Mouse (Mus musculus) adipocyte (in vitro differentiated cells): Measurements from ENCODE around the gene Cdsn.
A peak's percentile ranks its signal among the peaks of the same experiment; 100 is the strongest.
"Not testable (repeated sequence)": the region's sequence is repeated elsewhere in the genome, so short reads cannot be mapped to it uniquely, and the experiment has no call there.

Experiments used
- DNase-seq: peaks from one replicate; pipeline ENCODE4 v3.0.0-alpha.2; 2016; ENCODE audit warnings: low spot score

The Cdsn gene

GRCm38 (mm10) chr17:35551881-35552414 is at the start of gene Cdsn:
Gene Cdsn (plus strand): TSS chr17:35552128.
- peak; percentile 55 for DNase-seq

DNA sequence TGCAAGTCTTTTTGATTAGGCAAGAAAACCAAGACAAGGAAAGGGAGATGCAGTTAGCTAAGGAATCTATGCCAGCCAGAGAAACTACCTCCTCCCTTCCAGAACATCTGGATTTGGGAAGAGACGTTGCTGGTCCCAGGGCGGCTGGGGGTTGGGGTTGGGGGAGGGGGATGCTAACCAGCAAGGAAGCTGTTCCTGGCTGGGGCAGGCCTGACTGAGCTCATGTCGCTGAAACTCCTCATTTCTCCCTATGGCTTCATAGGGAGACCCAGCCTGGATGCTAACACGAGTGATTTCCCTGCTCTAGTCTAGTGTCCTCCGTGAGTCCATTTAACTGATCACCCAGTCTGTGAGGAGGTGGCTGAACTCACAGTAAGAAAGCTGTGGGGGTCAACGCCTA is 49.7 kb upstream of the Cdsn start:
- DNase-seq: no peak

DNA sequence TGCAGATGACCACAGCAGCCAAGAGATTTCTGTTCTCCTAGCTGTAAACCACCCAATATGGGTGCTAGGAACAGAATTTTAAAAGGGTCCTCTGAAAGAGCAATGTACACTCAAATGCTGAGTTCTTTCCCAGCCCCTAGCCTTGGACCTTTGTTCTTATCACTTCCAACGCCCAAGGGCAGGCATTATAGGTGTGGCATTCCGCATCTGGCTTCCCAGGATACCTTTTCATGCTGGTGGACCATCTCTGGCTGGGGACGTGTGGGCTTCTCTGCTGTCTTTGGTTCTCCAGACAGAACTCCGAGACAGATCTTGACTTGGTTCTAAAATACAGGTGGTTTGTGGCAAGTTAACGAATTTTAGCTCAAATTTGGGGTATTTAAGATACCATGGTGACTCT is 49.2 kb upstream of the Cdsn start:
- no peak for DNase-seq

- DNase-seq: no peak
Observed at GRCm38 (mm10) chr17:35503849-35504248, 48.1 kb upstream of the Cdsn start.

- no peak for DNase-seq
Observed at GRCm38 (mm10) chr17:35504628-35505481, 47.1 kb upstream of the Cdsn start.

DNA sequence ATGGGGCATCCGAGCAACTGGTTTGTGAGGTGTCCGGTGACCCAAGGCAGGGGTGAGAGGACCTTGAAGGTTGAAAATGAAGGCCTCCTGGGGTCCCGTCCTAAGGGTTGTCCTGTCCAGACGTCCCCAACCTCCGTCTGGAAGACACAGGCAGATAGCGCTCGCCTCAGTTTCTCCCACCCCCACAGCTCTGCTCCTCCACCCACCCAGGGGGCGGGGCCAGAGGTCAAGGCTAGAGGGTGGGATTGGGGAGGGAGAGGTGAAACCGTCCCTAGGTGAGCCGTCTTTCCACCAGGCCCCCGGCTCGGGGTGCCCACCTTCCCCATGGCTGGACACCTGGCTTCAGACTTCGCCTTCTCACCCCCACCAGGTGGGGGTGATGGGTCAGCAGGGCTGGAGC is 46.2 kb upstream of the Cdsn start, which contains the start of gene Pou5f1:
Gene Pou5f1 (plus strand): TSS at position 243 of the 400 bp plus-strand sequence.
- DNase-seq: no peak

DNA sequence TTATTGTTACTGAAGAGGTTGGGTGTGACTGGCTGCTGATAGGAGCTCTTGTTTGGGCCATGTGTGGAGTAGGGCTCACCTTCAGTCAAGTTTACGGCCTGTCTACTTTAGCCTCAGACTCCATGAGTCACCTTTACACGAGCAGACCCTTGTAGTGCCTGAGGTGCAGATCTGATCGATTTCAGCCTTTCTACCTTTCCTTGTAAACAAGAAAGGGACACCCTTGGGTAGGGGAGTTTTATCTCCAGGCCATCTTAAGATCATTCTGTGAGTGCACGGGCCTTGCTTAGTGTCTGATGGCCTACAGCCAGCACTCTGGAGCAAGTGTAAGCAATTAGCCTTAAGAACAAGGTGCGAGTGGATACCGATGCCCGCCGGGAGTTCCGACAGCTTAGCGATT is 45.0 kb upstream of the Cdsn start:
- no peak for DNase-seq

GRCm38 (mm10) chr17:35507556-35508260 is 44.2 kb upstream of the Cdsn start:
- no peak for DNase-seq

DNA sequence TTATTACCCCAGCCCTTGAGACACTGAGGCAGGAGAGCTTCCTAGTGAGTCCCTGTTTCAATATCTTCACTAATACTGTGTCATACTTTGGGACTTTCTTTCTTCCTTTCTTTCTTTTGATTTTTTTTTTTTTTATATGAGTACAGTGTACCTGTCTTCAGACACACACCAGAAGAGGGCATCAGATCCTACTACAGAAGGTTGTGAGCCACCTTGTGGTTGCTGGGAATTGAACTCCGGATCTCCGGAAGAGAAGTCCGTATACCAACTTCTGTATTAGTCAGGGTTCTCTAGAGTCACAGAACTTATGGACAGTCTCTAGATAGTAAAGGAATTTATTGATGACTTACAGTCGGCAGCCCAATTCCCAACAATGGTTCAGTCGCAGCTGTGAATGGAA is 43.6 kb upstream of the Cdsn start:
- not testable (repeated sequence) for DNase-seq

DNA sequence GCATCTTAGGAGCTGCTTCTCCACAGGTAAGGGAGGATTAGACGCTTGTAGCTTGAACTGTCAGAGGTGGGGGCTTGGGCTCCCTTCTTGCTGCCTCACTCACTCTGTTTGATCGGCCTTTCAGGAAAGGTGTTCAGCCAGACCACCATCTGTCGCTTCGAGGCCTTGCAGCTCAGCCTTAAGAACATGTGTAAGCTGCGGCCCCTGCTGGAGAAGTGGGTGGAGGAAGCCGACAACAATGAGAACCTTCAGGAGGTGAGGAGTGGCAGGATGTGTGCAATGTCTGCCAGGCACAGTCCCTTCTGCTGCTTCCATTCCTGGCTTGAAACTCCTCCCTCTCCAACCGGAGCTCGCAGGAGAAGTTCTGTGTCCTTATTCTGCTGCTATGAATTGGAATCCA is 42.6 kb upstream of the Cdsn start:
- no peak for DNase-seq

GRCm38 (mm10) chr17:35512916-35513626 is 38.9 kb upstream of the Cdsn start:
- peak; percentile 41 for DNase-seq

DNA sequence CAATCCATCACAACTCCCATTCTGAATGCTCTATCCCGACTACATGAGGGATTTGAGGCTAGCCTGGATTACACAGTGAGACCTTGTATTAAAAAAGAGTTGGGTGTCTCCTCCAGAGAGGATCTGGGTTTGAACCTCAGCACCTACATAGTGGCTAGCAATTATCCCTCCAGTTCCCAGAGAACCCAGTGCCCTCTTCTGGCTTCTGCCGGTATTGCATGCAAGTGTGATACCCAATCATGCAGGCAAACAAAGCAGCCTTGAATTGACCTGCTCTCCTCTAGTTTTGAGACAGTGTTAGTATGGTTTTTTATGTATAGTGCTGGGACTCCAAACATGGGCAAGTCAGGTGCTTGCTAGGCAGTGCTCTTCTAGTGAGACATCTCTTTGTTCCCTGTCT is 38.0 kb upstream of the Cdsn start:
- DNase-seq: peak; percentile 74

GRCm38 (mm10) chr17:35514756-35515155 is 37.2 kb upstream of the Cdsn start:
- no peak for DNase-seq

DNA sequence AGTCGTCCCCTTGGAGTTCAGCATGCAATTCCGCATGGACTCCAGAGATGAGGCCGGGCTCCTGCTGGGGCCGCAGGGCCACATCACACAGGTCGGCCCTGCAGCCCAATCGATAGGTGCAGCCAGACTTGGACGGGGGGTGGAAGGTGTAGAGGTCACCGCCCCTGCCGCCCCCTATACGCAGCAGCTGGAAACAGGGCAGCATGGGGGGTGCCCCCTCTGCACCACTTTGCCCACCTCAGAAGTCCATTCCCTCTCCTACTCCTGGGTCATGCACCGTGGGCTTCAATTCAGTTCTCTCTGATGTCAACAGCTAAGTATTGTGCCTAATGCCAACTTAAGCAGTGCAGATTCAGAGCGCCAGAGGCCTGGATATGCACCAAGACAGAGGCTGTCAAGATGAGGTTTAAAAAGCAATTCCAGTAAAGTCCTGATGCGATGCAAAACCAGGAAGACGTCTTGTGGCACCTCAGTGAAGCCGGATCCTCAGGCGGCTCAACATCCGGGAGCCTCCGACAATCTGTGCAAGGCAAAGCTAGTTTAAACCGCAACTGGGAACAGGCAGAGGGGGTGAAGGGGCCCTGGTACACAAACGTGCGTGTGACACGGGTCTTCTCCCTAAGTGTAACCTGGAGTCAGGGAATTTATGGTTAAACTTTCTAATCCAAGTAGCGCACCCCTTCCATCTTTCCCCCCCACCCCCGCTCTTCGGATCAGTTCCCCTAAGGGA is 35.9 kb upstream of the Cdsn start:
- DNase-seq: peak; percentile 57

GRCm38 (mm10) chr17:35516652-35517500 is 35.1 kb upstream of the Cdsn start, which contains the start of the genes Tcf19 and Cchcr1:
Gene Tcf19 (minus strand): TSS chr17:35516824.
Gene Cchcr1 (plus strand): TSS chr17:35517100.
- peak; percentile 99 for DNase-seq

GRCm38 (mm10) chr17:35517526-35517925 is 34.4 kb upstream of the Cdsn start:
- DNase-seq: peak; percentile 58

GRCm38 (mm10) chr17:35524354-35524753 is 27.6 kb upstream of the Cdsn start:
- no peak for DNase-seq

DNA sequence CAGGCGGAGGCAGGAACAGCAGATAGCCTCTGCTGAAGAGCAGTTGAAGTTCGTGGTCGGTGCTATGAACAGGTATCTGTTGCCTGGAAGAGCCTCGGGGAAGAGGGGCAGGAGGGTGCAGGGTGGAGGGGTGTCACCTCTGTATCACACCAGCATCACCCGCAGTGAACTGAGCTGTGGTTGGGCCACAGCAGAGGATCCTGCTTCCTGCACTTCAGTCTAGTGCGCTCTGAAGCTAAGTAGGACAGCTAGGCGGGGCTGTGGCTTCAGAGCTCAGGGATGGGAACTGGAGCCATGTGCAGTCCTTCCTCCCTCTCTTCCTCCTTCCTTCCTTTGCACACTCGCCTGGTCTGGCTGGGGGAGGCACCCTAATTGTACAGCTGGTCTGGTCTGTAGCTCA is 25.3 kb upstream of the Cdsn start:
- no peak for DNase-seq

DNA sequence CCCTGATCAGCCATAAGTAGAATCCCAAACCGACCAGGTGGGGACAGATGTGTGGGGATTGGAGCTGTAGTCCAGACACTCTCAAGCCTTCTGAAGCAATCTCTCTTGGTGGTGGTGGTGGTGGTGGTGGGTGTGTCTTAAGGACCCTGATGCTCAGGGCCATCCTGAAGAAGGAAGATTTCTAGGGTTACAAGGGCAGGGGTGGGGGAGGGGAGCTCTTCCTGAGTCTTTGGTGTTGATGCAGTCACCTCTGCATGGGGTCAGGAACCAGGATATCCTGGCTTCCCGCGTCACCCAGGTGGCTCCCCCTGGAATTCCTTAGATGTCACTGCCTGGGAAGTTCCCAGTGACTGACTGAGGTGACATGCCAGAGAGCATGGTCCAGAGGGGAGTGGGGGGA is 19.6 kb upstream of the Cdsn start:
- no peak for DNase-seq

DNA sequence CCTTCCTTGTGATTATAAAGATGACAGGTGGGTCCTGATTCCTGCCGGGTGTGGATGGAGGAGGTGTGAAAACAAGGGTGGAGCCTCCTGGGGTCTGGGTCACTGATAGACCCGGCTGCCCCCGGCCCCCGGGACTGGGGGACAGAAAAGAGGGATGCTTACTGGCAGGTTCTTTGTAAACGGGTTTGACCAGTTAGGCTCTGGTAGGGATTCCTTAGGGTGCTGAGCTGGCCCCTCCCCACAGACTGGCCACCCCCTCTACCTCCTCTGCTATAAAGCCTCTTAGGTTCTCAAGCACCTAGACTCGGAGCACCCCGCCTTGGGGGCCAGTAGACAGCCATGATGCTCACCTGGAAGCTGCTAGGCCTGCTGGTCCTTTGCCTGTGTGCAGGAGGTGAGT is 19.0 kb upstream of the Cdsn start, which contains the start of gene Psors1c2:
Gene Psors1c2 (plus strand): TSS at position 301 of the 400 bp plus-strand sequence.
- no peak for DNase-seq
